Mouse (Mus musculus) cortical plate, adult 2 months (tissue): ENCODE data around the gene Yaf2.

Experiments used
- CTCF ChIP-seq: fragments of 200-500 bp; IDR thresholded peaks from 2 replicates; pipeline ENCODE4 v1.5.1; 2011; ENCODE audit warnings: mild to moderate bottlenecking, control low read depth, low read length; ENCODE audit not compliant: insufficient read depth; ENCODE audit errors: extremely low read depth
- POLR2A ChIP-seq: fragments of 200-500 bp; IDR thresholded peaks from 2 replicates; pipeline ENCODE4 v1.6.1; 2011; ENCODE audit warnings: mild to moderate bottlenecking, low read length, control low read depth; ENCODE audit not compliant: insufficient read depth; ENCODE audit errors: extremely low read depth

- TF ChIP-seq CTCF (no peak), POLR2A (no peak)
These were observed 74.5 kb downstream of the Yaf2 start for GRCm38 (mm10) chr15:93262274-93262673.
